Mouse (Mus musculus) testis, adult 2 months (tissue): ENCODE measurements around the gene Fnip2.

ENCODE experiments used
- CTCF ChIP-seq: fragments of 200-500 bp; IDR thresholded peaks from 2 replicates; pipeline ENCODE4 v1.5.1; 2012; ENCODE audit warnings: low read depth, mild to moderate bottlenecking, inconsistent platforms, low read length, moderate library complexity; ENCODE audit not compliant: control insufficient read depth, insufficient read depth, insufficient replicate concordance
- POLR2A ChIP-seq: fragments of 200-500 bp; IDR thresholded peaks from 2 replicates; pipeline ENCODE4 v1.6.1; 2012; ENCODE audit warnings: low read depth, mild to moderate bottlenecking, inconsistent platforms, low read length, moderate library complexity; ENCODE audit not compliant: control insufficient read depth

DNA sequence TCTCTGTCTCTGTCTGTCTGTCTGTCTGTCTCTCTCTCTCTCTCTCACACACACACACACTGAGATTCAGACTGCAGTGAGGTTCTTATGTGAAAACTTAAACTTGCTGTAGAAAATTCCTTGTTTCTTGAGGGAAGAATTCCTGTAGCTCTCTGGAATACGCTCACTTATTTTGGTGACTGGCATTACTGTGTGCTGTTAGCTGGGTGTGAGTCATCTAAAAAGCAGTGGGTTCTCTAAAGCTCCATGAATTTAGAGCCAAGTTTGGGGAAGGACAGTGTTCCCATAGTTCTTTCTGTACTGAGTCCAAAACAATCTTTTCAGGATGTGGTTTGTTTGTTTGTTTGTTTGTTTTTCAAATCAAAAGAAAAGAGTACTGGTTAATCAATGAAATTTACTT lies 142.2 kb downstream of the Fnip2 start:
- TF ChIP-seq CTCF (no peak), POLR2A (no peak)
